Mouse (Mus musculus): Measurements from ENCODE around the gene Hist2h2aa2. TPM values are rescaled to one million over a fixed set of nuclear protein-coding genes. Genes with fewer than 3 reads are reported as not detected.

Gene Hist2h2aa2
- polyA plus RNA-seq, 1 experiment: 38.5 TPM

GRCm38 (mm10) chr3:96262216-96262875 lies 22.3 kb upstream of the Hist2h2aa2 start:
- under 1% methylated on average over 19 of the region's 19 CpGs for WGBS
- Histone ChIP-seq H3K4me3 (replicated peaks; ENCODE audit: extremely low read depth, low read depth, low read length) (peak overlapping the region; percentile 99), H3K4me1 (ENCODE audit: control insufficient read depth, insufficient read depth, low read length) (peaks cover 12% of the 10 kb centered on the region)
- DNase-seq: peak; percentile 75
- TF ChIP-seq POLR2A (IDR thresholded peaks at IDR 0.05; ENCODE audit: borderline replicate concordance, extremely low read depth, low read depth, low read length): peak; percentile 86; the same call in 1 of the 2 replicates
- TF ChIP-seq CTCF (IDR thresholded peaks at IDR 0.05; ENCODE audit: insufficient read depth, low read length): no peak

DNA sequence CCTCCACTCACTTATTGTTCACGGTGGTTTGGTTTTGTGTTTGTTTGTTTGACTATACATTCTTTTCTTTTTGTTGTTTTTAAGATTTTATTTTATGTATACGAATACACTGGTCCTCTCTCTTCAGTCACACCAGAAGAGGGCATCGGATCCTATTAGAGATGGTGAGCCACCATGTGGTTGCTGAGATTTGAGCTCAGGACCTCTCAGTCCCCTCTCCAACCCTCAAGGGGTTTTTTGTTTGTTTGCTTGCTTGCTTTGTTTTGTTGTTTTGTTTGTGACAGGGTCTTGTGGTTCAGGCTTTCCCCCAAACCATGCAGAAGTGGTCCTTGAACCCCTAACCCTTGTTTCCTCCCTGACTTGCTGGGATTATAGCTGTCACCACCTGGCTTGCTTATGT lies 21.5 kb upstream of the Hist2h2aa2 start:
- DNase-seq: no peak
- Histone ChIP-seq H3K4me1 (ENCODE audit: control insufficient read depth, insufficient read depth, low read length) (peaks cover 12% of the 10 kb centered on the region), H3K4me3 (replicated peaks; ENCODE audit: extremely low read depth, low read depth, low read length) (no peak overlapping the region)
- TF ChIP-seq CTCF (IDR thresholded peaks at IDR 0.05; ENCODE audit: insufficient read depth, low read length) (no peak), POLR2A (IDR thresholded peaks at IDR 0.05; ENCODE audit: borderline replicate concordance, extremely low read depth, low read depth, low read length) (no peak)
- WGBS: 33% methylated on average over 3 of the region's 3 CpGs

DNA sequence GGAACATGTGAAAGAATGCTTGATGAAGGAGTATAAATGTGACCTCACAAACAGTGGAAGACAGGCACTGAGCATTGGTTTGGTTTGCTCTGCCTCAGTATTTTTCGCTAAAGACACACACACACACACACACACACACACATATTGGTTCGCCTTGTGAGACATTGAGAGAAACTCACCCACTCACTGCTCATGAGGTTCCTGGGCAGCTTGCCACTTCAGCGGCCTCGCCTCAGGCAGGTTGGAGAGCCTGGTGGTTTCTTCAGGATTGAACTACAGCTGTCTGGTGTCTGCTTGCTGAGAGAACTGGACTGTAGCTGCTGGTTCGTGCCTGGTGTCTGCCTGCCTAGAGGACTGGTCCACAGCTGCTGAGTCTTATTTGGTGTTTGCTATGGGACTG lies 20.1 kb upstream of the Hist2h2aa2 start:
- peaks cover 18% of the 10 kb centered on the region for H3K4me1 ChIP-seq (ENCODE audit: control insufficient read depth, insufficient read depth, low read length)
- WGBS: 91% methylated on average over 5 of the region's 5 CpGs
- TF ChIP-seq POLR2A (IDR thresholded peaks at IDR 0.05; ENCODE audit: borderline replicate concordance, extremely low read depth, low read depth, low read length): no peak
- no peak for TF ChIP-seq CTCF (IDR thresholded peaks at IDR 0.05; ENCODE audit: insufficient read depth, low read length)
- DNase-seq: no peak
- H3K4me3 ChIP-seq (replicated peaks; ENCODE audit: extremely low read depth, low read depth, low read length): no peak overlapping the region

GRCm38 (mm10) chr3:96257190-96257589 lies 17.1 kb upstream of the Hist2h2aa2 start:
- no peak for DNase-seq
- no peak for TF ChIP-seq CTCF (IDR thresholded peaks at IDR 0.05; ENCODE audit: insufficient read depth, low read length)
- TF ChIP-seq POLR2A (IDR thresholded peaks at IDR 0.05; ENCODE audit: borderline replicate concordance, extremely low read depth, low read depth, low read length): no peak
- Histone ChIP-seq H3K4me1 (ENCODE audit: control insufficient read depth, insufficient read depth, low read length) (peaks cover 14% of the 10 kb centered on the region), H3K4me3 (replicated peaks; ENCODE audit: extremely low read depth, low read depth, low read length) (no peak overlapping the region)
- WGBS: 66% methylated on average over 3 of the region's 3 CpGs

DNA sequence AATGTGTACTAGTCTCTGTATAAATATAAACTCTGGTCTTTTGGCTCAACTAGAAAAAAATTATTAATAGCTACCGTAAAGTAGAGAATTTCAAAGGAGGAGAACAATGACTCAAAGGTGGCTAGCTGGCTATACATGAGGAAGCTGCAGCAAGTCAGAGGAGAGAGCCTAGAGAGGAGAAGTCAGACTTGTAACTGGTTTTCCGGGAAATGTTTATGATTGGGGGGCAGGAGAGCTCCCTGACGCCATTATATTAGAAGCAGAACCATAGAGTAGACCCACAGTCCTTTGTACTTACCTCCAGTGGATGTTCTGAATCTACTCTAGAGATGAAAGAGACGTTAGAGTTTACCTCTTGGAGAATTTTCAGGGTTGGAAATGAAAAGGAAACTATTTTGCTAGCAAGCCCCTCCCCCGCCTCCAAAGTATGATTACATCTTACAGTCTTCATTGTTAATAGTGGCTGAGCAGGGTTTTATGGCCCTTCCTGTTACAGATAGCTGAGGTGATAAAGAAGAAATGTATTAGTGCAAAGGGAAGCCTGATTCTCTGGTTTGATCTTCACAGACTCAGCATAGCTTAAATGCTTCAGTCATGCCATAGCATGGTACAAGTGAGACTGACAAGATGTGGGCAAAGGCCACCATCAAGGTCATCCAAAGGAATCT lies 16.0 kb upstream of the Hist2h2aa2 start:
- DNase-seq: no peak
- Histone ChIP-seq H3K4me3 (replicated peaks; ENCODE audit: extremely low read depth, low read depth, low read length) (peak overlapping the region; percentile 34), H3K4me1 (ENCODE audit: control insufficient read depth, insufficient read depth, low read length) (peaks cover 6% of the 10 kb centered on the region)
- TF ChIP-seq CTCF (IDR thresholded peaks at IDR 0.05; ENCODE audit: insufficient read depth, low read length) (no peak), POLR2A (IDR thresholded peaks at IDR 0.05; ENCODE audit: borderline replicate concordance, extremely low read depth, low read depth, low read length) (no peak)
- 43% methylated on average over 5 of the region's 5 CpGs for WGBS

GRCm38 (mm10) chr3:96254683-96255355 lies 14.7 kb upstream of the Hist2h2aa2 start:
- TF ChIP-seq POLR2A (IDR thresholded peaks at IDR 0.05; ENCODE audit: borderline replicate concordance, extremely low read depth, low read depth, low read length): no peak
- TF ChIP-seq CTCF (IDR thresholded peaks at IDR 0.05; ENCODE audit: insufficient read depth, low read length): no peak
- no peak overlapping the region for H3K4me3 ChIP-seq (replicated peaks; ENCODE audit: extremely low read depth, low read depth, low read length)
- 63% methylated on average over 10 of the region's 10 CpGs for WGBS

DNA sequence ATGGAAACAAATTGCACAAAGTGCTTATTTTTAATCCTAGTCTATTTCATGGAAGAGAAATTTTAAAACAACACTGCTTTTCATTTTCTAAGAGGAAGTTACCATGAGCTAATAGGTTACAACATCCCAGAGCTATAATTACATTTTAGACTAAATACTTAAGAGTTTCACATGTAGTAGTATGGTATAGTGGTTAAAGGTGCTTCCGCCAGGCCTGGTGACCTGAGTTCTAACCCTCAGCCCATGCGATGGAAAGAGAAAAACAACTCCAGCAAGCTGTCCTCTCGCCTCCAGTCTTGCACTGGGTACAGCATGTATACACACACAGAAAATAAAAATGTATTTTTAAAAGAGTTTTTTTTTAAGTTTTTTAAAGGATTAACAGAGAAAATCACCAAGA lies 11.7 kb upstream of the Hist2h2aa2 start:
- DNase-seq: no peak
- no peak for TF ChIP-seq POLR2A (IDR thresholded peaks at IDR 0.05; ENCODE audit: borderline replicate concordance, extremely low read depth, low read depth, low read length)
- no peak for TF ChIP-seq CTCF (IDR thresholded peaks at IDR 0.05; ENCODE audit: insufficient read depth, low read length)
- peaks cover 6% of the 10 kb centered on the region for H3K4me1 ChIP-seq (ENCODE audit: control insufficient read depth, insufficient read depth, low read length)
- 80% methylated on average over 3 of the region's 3 CpGs for WGBS
- H3K4me3 ChIP-seq (replicated peaks; ENCODE audit: extremely low read depth, low read depth, low read length): no peak overlapping the region

More at GRCm38 (mm10) chr3:96254683-96255355, 14.7 kb upstream of the Hist2h2aa2 start:
- peaks cover 6% of the 10 kb centered on the region for H3K4me1 ChIP-seq (ENCODE audit: control insufficient read depth, insufficient read depth, low read length)
- no peak for DNase-seq

DNA sequence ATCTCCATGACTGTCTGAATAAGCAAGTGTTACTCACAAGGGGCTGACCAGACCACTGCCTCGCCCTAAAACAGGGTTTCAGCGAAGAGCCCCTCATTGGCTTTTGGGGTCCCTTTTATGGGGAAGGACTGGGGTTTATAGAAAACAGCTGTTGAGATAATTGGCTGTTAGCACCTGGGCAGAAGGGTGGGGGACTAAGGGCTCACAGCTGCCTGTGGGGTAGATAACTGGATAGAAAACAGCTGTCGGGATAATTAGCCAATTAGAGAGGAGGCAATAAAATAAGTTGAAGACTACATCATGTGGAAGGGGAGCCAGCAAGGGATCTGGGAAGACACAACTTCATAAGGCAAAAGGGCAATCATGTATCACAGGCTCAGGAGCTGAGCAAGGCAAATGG lies 10.8 kb upstream of the Hist2h2aa2 start:
- H3K4me1 ChIP-seq (ENCODE audit: control insufficient read depth, insufficient read depth, low read length): peaks cover 4% of the 10 kb centered on the region; the same call in 1 of the 2 replicates
- no peak for TF ChIP-seq CTCF (IDR thresholded peaks at IDR 0.05; ENCODE audit: insufficient read depth, low read length)
- no peak for TF ChIP-seq POLR2A (IDR thresholded peaks at IDR 0.05; ENCODE audit: borderline replicate concordance, extremely low read depth, low read depth, low read length)
- WGBS: 77% methylated on average over 3 of the region's 3 CpGs
- no peak overlapping the region for H3K4me3 ChIP-seq (replicated peaks; ENCODE audit: extremely low read depth, low read depth, low read length)
- no peak for DNase-seq

- H3K4me3 ChIP-seq (replicated peaks; ENCODE audit: extremely low read depth, low read depth, low read length): no peak overlapping the region
- H3K4me1 ChIP-seq (ENCODE audit: control insufficient read depth, insufficient read depth, low read length): peaks cover 6% of the 10 kb centered on the region
- no peak for DNase-seq
- TF ChIP-seq POLR2A (IDR thresholded peaks at IDR 0.05; ENCODE audit: borderline replicate concordance, extremely low read depth, low read depth, low read length): no peak
- TF ChIP-seq CTCF (IDR thresholded peaks at IDR 0.05; ENCODE audit: insufficient read depth, low read length): no peak
- 57% methylated on average over 4 of the region's 4 CpGs for whole genome bisulfite sequencing
Observed at GRCm38 (mm10) chr3:96249034-96249345, 8.9 kb upstream of the Hist2h2aa2 start.
